Mouse (Mus musculus): ENCODE measurements around the gene Rhox3a. TPM values are rescaled to one million over a fixed set of nuclear protein-coding genes. Genes with fewer than 3 reads are reported as not detected.
"Not testable (repeated sequence)": the region's sequence is repeated elsewhere in the genome, so short reads cannot be mapped to it uniquely, and the experiment has no call there.

Gene Rhox3a
- total RNA-seq (2021): not detected
- long read RNA-seq, experiment 1: 0 reads
- long read RNA-seq, experiment 2: 0 reads

DNA sequence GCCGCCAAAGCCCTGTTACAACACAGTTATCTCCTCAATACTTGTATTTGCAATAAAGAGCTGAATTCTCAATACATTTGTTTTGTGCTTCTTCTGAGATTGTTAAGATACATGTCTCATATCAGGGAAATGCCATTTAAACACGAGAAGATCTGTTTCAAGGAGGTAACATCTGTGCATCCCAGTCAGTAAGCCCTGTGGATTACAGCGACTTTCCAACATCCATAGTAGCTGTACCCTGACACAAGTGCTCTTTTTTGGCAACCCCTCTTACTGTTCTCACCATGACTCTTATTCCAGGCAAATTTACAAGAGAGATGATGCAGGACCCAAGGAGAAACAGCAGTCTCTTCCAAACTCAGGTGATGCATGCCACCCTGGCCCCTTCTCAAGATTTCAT, at the start of gene Rhox3a:
Gene Rhox3a (plus strand): TSS at position 301 of the 400 bp plus-strand sequence.
- not testable (repeated sequence) for H3K27ac ChIP-seq; DNase-seq (ENCODE audit: low spot score in 2 of 2); H3K4me3 ChIP-seq

DNA sequence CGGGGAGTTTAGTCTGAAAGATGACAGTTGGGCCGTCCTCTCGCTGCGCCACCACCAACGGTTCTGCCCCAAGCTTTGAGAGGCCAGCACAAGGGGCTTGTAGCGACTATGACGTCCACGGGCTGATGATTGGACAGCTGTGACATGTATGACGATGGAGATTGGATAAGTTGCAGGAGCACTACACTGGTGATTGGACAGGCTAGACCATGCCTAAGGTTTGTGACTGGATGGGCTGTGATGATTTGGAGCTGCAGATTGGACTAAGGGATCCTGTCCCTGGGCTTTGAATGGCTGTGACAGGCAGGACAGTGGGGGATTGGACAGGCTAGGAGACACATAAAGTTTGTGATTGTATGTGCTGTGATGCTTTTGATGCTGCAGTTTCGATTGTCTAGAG, 38.8 kb upstream of the Rhox3a start, which contains the start of gene Gm9:
Gene Gm9 (minus strand): TSS at position 101 of the 400 bp plus-strand sequence.
- TF ChIP-seq CTCF (conservative IDR thresholded peaks at IDR 0.05): no peak
- H3K4me3 ChIP-seq: no peak within 1 kb of the TSS
- no peak within 1 kb of the TSS for H3K27ac ChIP-seq
- no peak for DNase-seq (ENCODE audit: low spot score in 2 of 2)

DNA sequence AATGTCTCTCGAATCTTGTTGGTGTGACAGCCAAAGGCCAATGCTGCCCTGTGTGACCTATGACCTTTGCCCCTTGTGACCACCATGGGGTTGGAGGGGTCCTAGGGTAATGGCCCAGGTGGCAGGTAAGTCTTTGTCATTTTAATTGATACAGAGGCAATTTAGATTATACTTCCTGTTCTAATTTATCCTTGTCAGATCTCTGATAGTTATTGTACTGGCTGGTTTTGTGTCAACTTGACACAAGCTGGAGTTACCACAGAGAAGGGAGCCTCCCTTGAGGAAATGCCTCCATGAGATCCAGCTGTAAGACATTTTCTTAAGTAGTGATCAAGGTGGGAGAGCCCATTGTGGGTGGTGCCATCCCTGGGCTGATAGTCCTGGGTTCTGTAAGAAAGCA, 27.6 kb upstream of the Rhox3a start, which contains the start of gene Rhox1:
Gene Rhox1 (minus strand): TSS at position 101 of the 400 bp plus-strand sequence.
- not testable (repeated sequence) for DNase-seq (ENCODE audit: low spot score in 2 of 2); H3K27ac ChIP-seq; H3K4me3 ChIP-seq

DNA sequence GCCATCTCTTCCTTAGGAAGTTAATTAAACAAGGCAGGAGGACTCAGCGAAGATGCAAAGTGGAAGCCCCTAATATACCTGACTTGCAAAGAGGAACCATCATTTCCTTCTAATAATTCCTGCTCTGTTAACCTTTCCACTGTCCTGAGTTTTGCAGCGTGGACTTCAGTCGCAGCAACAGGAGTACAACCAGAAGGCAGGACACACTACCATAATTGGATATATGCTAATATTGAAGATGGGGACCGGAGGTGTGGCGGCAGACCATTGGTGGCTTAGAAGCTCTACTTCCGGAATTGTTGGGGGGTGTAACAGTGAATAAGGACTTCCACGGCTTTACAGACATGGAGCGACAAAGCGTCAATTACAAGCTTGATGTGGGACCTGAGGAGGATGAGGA, 5.0 kb upstream of the Rhox3a start, which contains the start of gene Rhox2a:
Gene Rhox2a (plus strand): TSS at position 301 of the 400 bp plus-strand sequence.
- not testable (repeated sequence) for H3K4me3 ChIP-seq; H3K27ac ChIP-seq; DNase-seq (ENCODE audit: low spot score in 2 of 2)

DNA sequence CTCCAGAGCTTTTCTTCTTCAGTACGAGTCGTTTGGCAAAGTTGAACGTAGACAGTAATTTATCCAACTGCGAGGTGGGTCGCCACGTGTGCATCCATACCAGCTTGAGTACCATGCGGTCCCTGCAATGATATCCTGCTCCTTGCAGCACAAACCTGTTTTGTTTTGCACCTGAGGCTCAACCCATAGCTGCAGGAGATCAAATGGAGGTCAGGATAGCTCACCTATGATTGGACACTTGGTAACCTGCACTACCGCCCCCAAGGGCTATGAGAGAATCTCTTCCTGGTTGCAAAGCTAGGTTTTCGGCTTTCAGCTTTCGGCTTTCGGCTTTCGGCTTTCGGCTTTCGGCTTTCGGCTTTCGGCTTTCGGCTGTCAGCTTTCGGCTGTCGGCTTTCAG, 15.3 kb downstream of the Rhox3a start, which contains the start of gene Rhox4a:
Gene Rhox4a (plus strand): TSS at position 301 of the 400 bp plus-strand sequence.
- not testable (repeated sequence) for DNase-seq (ENCODE audit: low spot score in 2 of 2); H3K4me3 ChIP-seq; H3K27ac ChIP-seq

Other genes starting within 250 kb of the Rhox3a start
- not detected for gene Sowahd, start 201.1 kb upstream of the Rhox3a start, total RNA-seq (2021)
- gene Rpl39, start 164.5 kb upstream of the Rhox3a start, total RNA-seq (2021): 100 to 1,000 TPM; 227 to 242 TPM
- 10 to 100 TPM; 18.9 to 20.5 TPM for gene Upf3b, start 139.6 kb upstream of the Rhox3a start, total RNA-seq (2021)
- 10 to 100 TPM; 13.5 to 15.2 TPM for gene Nkap, start 123.1 kb upstream of the Rhox3a start, total RNA-seq (2021)
- under 1 TPM in 1 of 2 experiments, not detected in 1; 0.26 TPM for gene Akap14, start 81.1 kb upstream of the Rhox3a start, total RNA-seq (2021)
- 100 to 1,000 TPM; 200 to 205 TPM for gene Ndufa1, start 58.8 kb upstream of the Rhox3a start, total RNA-seq (2021)
- 1 to 10 TPM; 7.9 to 9.4 TPM for gene Rnf113a1, start 58.7 kb upstream of the Rhox3a start, total RNA-seq (2021)
- not detected for gene Gm9, start 38.9 kb upstream of the Rhox3a start, total RNA-seq (2021)
- gene Rhox1, start 27.7 kb upstream of the Rhox3a start, total RNA-seq (2021): not detected
- not detected for gene Rhox2a, start 4.9 kb upstream of the Rhox3a start, total RNA-seq (2021)
- not detected for gene Rhox4a, start 15.4 kb downstream of the Rhox3a start, total RNA-seq (2021)
- gene Rhox3a2, start 130.1 kb downstream of the Rhox3a start, total RNA-seq (2021): not detected
- gene Rhox4a2, start 140.9 kb downstream of the Rhox3a start, total RNA-seq (2021): not detected
- not detected for gene Rhox2b, start 162.1 kb downstream of the Rhox3a start, total RNA-seq (2021)
- gene Rhox4b, start 182.6 kb downstream of the Rhox3a start, total RNA-seq (2021): not detected
- not detected for gene Rhox2c, start 203.8 kb downstream of the Rhox3a start, total RNA-seq (2021)
- gene Rhox3c, start 208.7 kb downstream of the Rhox3a start, total RNA-seq (2021): not detected
- not detected for gene Rhox4c, start 230.4 kb downstream of the Rhox3a start, total RNA-seq (2021)
- not detected for gene Rhox2d, start 243.5 kb downstream of the Rhox3a start, total RNA-seq (2021)

Measured in layer of hippocampus, adult 2 months (tissue).